27 mouse cellular contexts compared by ENCODE assay signal in genomic region chrX:95902716-95903115, GRCm38 (mm10).
"Had no signal": no experiment of that assay in that cellular context is flagged by ENCODE, and none has a peak within 500 bp of the region (broad histone marks: within the 10 kb centered on the region; RNA-seq: fewer than 3 reads in every experiment).

No protein-coding gene starts in this region.

- H3K9me3 ChIP-seq: heart, embryonic 10.5 days; heart, embryonic 12.5 days; hindbrain, embryonic 10.5 days; hindbrain, embryonic 12.5 days; intestine, embryonic 15.5 days; limb, embryonic 13.5 days; limb, embryonic 15.5 days; liver, embryonic 12.5 days had no signal

- H3K27ac ChIP-seq: gastrocnemius, adult 2 months; heart, embryonic 10.5 days; hindbrain, embryonic 10.5 days; hindbrain, embryonic 12.5 days; hindbrain, embryonic 14.5 days; intestine, embryonic 15.5 days; layer of hippocampus, adult 2 months; left cerebral cortex, adult 2 months; limb, embryonic 13.5 days; limb, embryonic 15.5 days; liver, embryonic 12.5 days; liver, embryonic 14.5 days had no signal

- H3K4me3 ChIP-seq: gastrocnemius, adult 2 months; heart, embryonic 10.5 days; heart, embryonic 12.5 days; hindbrain, embryonic 10.5 days; hindbrain, embryonic 12.5 days; intestine, embryonic 15.5 days; layer of hippocampus, adult 2 months; left cerebral cortex, adult 2 months; limb, embryonic 13.5 days; limb, embryonic 15.5 days; liver, embryonic 12.5 days had no signal

- H3K36me3 ChIP-seq: heart, embryonic 10.5 days; heart, embryonic 12.5 days; hindbrain, embryonic 10.5 days; hindbrain, embryonic 12.5 days; intestine, embryonic 15.5 days; limb, embryonic 13.5 days; limb, embryonic 15.5 days; liver, embryonic 12.5 days had no signal

- H3K9ac ChIP-seq: heart, embryonic 12.5 days; hindbrain, embryonic 12.5 days; hindbrain, embryonic 14.5 days; intestine, embryonic 15.5 days; limb, embryonic 13.5 days; limb, embryonic 15.5 days; liver, embryonic 12.5 days; liver, embryonic 14.5 days had no signal

- ATAC-seq: hindbrain, embryonic 16.5 days; inflammation-experienced regulatory T-cells, adult 6 months; intestine, embryonic 15.5 days; intestine, postnatal 0 days; liver, embryonic 12.5 days had no signal

- H3K4me2 ChIP-seq: heart, embryonic 12.5 days; hindbrain, embryonic 12.5 days; hindbrain, embryonic 14.5 days; intestine, embryonic 15.5 days; limb, embryonic 13.5 days; limb, embryonic 15.5 days; liver, embryonic 12.5 days had no signal

- DNase-seq: gastrocnemius, adult 2 months; gastrocnemius, postnatal 10 days; gastrocnemius, postnatal 25 days; heart, adult 18-20 months; heart, postnatal 10 days; heart, postnatal 4 days; kidney, adult 18-20 months; kidney, adult 8-10 months; kidney, postnatal 10 days; kidney, postnatal 25 days; kidney, postnatal 4 days; left cerebral cortex, postnatal 4 days had no signal

- H3K4me1 ChIP-seq: heart, embryonic 10.5 days; heart, embryonic 12.5 days; hindbrain, embryonic 10.5 days; hindbrain, embryonic 12.5 days; intestine, embryonic 15.5 days; limb, embryonic 13.5 days; limb, embryonic 15.5 days; liver, embryonic 12.5 days had no signal

- H3K27me3 ChIP-seq: heart, embryonic 12.5 days; hindbrain, embryonic 12.5 days; intestine, embryonic 15.5 days; limb, embryonic 13.5 days; limb, embryonic 15.5 days; liver, embryonic 12.5 days had no signal
